Mouse (Mus musculus): Measurements from ENCODE around the gene Ankrd39. TPM values are rescaled to one million over a fixed set of nuclear protein-coding genes. Genes with fewer than 3 reads are reported as not detected.

Ankrd39 gene
- polyA plus RNA-seq, 1 experiment from 2014 or later: 23.1 TPM

DNA sequence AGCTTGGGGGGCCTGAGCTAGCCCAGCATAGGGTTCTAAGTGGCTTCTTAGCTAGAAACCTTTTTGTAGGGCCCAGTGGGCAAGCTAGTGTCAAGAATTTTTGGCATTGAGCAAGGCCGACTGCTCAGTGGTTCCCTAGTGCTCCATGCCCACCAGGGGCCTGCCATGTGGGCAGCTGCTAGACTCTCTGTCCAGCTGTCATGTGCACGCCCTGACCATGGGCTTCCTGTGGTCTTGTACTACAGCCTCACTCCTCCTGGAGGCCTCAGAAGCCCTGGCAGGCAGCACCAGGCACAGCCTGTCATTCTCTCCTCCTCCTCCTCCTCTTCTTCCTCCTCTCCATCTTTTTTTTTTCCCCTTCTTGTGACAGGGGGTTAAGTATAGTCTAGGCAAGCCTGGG lies 49.9 kb downstream of the Ankrd39 start:
- no peak for DNase-seq (ENCODE audit: low spot score)
- 75% methylated on average over 2 of the region's 2 CpGs for WGBS
- no peak for ATAC-seq
- H3K9me3 ChIP-seq (ENCODE audit: low read length): no peaks in the 10 kb centered on the region
- H3K36me3 ChIP-seq (ENCODE audit: insufficient read depth, low read length): no peaks in the 10 kb centered on the region
- no peak overlapping the region for H3K4me3 ChIP-seq (ENCODE audit: low read depth, low read length)
- H3K9ac ChIP-seq (replicated peaks; ENCODE audit: low read depth): no peak overlapping the region
- H3K27me3 ChIP-seq (replicated peaks; ENCODE audit: insufficient read depth, low read length): no peaks in the 10 kb centered on the region
- H3K4me2 ChIP-seq (replicated peaks; ENCODE audit: low read depth, low read length): no peak overlapping the region
- no peak overlapping the region for H3K27ac ChIP-seq (ENCODE audit: low read length)
- TF ChIP-seq CTCF (IDR thresholded peaks at IDR 0.05) (no peak), EP300 (IDR thresholded peaks at IDR 0.05) (no peak)
- H3K4me1 ChIP-seq (ENCODE audit: insufficient read depth, low read depth, low read length): no peaks in the 10 kb centered on the region

- H3K4me3 ChIP-seq (ENCODE audit: low read depth, low read length): no peak overlapping the region
- 52% methylated on average over 2 of the region's 2 CpGs for WGBS
Observed at GRCm38 (mm10) chr1:36496719-36497118, 50.5 kb downstream of the Ankrd39 start.

GRCm38 (mm10) chr1:36493299-36493698 lies 53.9 kb downstream of the Ankrd39 start:
- Histone ChIP-seq H3K4me2 (replicated peaks; ENCODE audit: low read depth, low read length) (no peak overlapping the region), H3K27ac (ENCODE audit: low read length) (no peak overlapping the region), H3K27me3 (replicated peaks; ENCODE audit: insufficient read depth, low read length) (no peaks in the 10 kb centered on the region), H3K4me3 (ENCODE audit: low read depth, low read length) (no peak overlapping the region), H3K36me3 (ENCODE audit: insufficient read depth, low read length) (no peaks in the 10 kb centered on the region), H3K9me3 (ENCODE audit: low read length) (no peaks in the 10 kb centered on the region), H3K4me1 (ENCODE audit: insufficient read depth, low read depth, low read length) (no peaks in the 10 kb centered on the region), H3K9ac (replicated peaks; ENCODE audit: low read depth) (no peak overlapping the region)
- no peak for DNase-seq (ENCODE audit: low spot score)
- 65% methylated on average over 6 of the region's 6 CpGs for WGBS
- ATAC-seq: no peak
- TF ChIP-seq EP300 (IDR thresholded peaks at IDR 0.05) (no peak), CTCF (IDR thresholded peaks at IDR 0.05) (no peak)

More at GRCm38 (mm10) chr1:36496719-36497118, 50.5 kb downstream of the Ankrd39 start:
- TF ChIP-seq EP300 (IDR thresholded peaks at IDR 0.05): no peak
- peak; percentile 58 for TF ChIP-seq CTCF (IDR thresholded peaks at IDR 0.05)
- ATAC-seq (no peak), DNase-seq (ENCODE audit: low spot score) (no peak)
- no peaks in the 10 kb centered on the region for H3K27me3 ChIP-seq (replicated peaks; ENCODE audit: insufficient read depth, low read length)
- no peaks in the 10 kb centered on the region for H3K4me1 ChIP-seq (ENCODE audit: insufficient read depth, low read depth, low read length)
- H3K9me3 ChIP-seq (ENCODE audit: low read length): no peaks in the 10 kb centered on the region
- no peak overlapping the region for H3K9ac ChIP-seq (replicated peaks; ENCODE audit: low read depth)
- no peaks in the 10 kb centered on the region for H3K36me3 ChIP-seq (ENCODE audit: insufficient read depth, low read length)
- no peak overlapping the region for H3K4me2 ChIP-seq (replicated peaks; ENCODE audit: low read depth, low read length)
- H3K27ac ChIP-seq (ENCODE audit: low read length): no peak overlapping the region

DNA sequence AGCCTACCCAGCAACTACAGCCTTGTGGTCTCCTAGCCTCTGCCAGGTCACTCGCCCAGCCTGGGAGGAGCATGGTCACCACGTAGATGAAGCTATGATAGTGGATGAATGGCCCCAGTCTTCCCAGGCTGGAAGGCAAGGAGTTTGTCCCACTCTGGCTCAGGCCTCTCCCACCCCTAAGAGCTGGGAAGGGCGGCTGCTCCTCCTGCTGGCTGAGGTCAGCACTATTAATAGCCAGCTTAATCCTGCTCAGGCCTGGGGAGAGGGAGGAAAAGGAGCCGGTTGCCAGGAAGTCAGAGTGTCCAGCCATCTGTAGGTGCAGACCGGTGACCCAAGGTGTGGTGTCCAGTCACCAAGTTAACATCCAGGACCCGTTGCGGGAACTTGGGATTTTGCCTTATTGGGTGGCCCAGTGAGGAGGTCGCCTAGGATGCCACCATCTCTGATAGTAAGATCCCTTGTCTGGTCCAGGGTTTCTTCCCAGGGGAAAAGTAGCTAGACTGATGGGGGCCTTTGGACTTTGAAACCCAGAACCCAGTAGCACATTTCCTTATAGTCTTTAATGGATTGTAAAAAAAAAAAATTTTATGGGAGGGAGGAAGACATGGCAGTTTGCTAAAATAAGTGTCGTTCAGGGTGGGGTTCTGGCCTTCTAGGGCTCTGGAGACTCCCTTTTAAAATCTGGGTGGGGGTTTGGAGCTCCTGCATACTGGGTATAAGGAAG lies 54.7 kb downstream of the Ankrd39 start:
- peak; percentile 97 for ATAC-seq
- Histone ChIP-seq H3K4me2 (replicated peaks; ENCODE audit: low read depth, low read length) (no peak overlapping the region), H3K36me3 (ENCODE audit: insufficient read depth, low read length) (no peaks in the 10 kb centered on the region), H3K9ac (replicated peaks; ENCODE audit: low read depth) (no peak overlapping the region), H3K27ac (ENCODE audit: low read length) (no peak overlapping the region), H3K9me3 (ENCODE audit: low read length) (no peaks in the 10 kb centered on the region), H3K27me3 (replicated peaks; ENCODE audit: insufficient read depth, low read length) (no peaks in the 10 kb centered on the region), H3K4me1 (ENCODE audit: insufficient read depth, low read depth, low read length) (no peaks in the 10 kb centered on the region), H3K4me3 (ENCODE audit: low read depth, low read length) (no peak overlapping the region)
- DNase-seq (ENCODE audit: low spot score): peak; percentile 89
- 34% methylated on average over 9 of the region's 9 CpGs for WGBS
- TF ChIP-seq EP300 (IDR thresholded peaks at IDR 0.05): no peak
- TF ChIP-seq CTCF (IDR thresholded peaks at IDR 0.05): peak; percentile 87

DNA sequence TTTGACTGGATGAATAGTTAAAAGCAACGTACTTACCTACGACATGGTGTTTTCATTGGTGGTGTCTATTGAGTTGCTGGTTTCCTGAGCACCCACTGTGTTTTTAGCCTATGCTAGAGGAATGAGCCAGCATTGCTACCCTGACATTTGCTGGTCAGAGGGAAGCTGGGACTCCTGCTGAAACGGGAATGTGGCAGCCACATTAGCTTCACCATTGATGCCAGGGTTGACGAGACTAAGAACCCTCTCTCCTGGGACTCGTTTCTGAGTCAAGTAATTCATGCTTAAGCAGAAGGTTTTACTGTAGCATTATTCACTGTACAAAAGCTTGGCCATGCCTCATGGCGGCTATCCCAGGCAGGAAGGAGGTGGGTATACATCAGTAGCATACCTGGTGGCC lies 57.6 kb downstream of the Ankrd39 start:
- H3K9ac ChIP-seq (replicated peaks; ENCODE audit: low read depth): no peak overlapping the region
- H3K27me3 ChIP-seq (replicated peaks; ENCODE audit: insufficient read depth, low read length): no peaks in the 10 kb centered on the region
- ATAC-seq: no peak
- no peak for DNase-seq (ENCODE audit: low spot score)
- no peaks in the 10 kb centered on the region for H3K9me3 ChIP-seq (ENCODE audit: low read length)
- TF ChIP-seq CTCF (IDR thresholded peaks at IDR 0.05): no peak
- TF ChIP-seq EP300 (IDR thresholded peaks at IDR 0.05): no peak
- 81% methylated on average over 6 of the region's 6 CpGs for WGBS
- no peaks in the 10 kb centered on the region for H3K36me3 ChIP-seq (ENCODE audit: insufficient read depth, low read length)
- H3K4me3 ChIP-seq (ENCODE audit: low read depth, low read length): no peak overlapping the region
- H3K4me2 ChIP-seq (replicated peaks; ENCODE audit: low read depth, low read length): no peak overlapping the region
- no peak overlapping the region for H3K27ac ChIP-seq (ENCODE audit: low read length)
- H3K4me1 ChIP-seq (ENCODE audit: insufficient read depth, low read depth, low read length): no peaks in the 10 kb centered on the region

Small RNAs within 50 kb of the gene (microRNA-seq; reads per million reads assigned to microRNA genes)
- not detected for gene Gm47280

Other genes starting within 250 kb of the Ankrd39 start
- gene Arid5a, start 239.7 kb downstream of the Ankrd39 start, polyA plus RNA-seq (2015; fragmentation: Nextera tagmentation; extraction: Ambion mirVana): 14.9 and 15.3 TPM in 2 replicates
- 21.3 and 23.5 TPM in 2 replicates for gene Kansl3, start 178.3 kb downstream of the Ankrd39 start, polyA plus RNA-seq (2015; fragmentation: Nextera tagmentation; extraction: Ambion mirVana)
- gene Fer1l5, start 175.2 kb downstream of the Ankrd39 start, polyA plus RNA-seq (2015; fragmentation: Nextera tagmentation; extraction: Ambion mirVana): 0.18 and 0.26 TPM in 2 replicates
- 15.9 and 25.1 TPM in 2 replicates for gene Lman2l, start 102.2 kb downstream of the Ankrd39 start, polyA plus RNA-seq (2015; fragmentation: Nextera tagmentation; extraction: Ambion mirVana)
- 8.7 and 9.3 TPM in 2 replicates for gene Cnnm4, start 75.8 kb downstream of the Ankrd39 start, polyA plus RNA-seq (2015; fragmentation: Nextera tagmentation; extraction: Ambion mirVana)
- 3.3 TPM in 2 replicates for gene Cnnm3, start 35.6 kb downstream of the Ankrd39 start, polyA plus RNA-seq (2015; fragmentation: Nextera tagmentation; extraction: Ambion mirVana)
- gene Ankrd23, start 10.6 kb downstream of the Ankrd39 start, polyA plus RNA-seq (2015; fragmentation: Nextera tagmentation; extraction: Ambion mirVana): 6.2 and 10.5 TPM in 2 replicates
- gene Gm42417, start 8.0 kb downstream of the Ankrd39 start, polyA plus RNA-seq (2015; fragmentation: Nextera tagmentation; extraction: Ambion mirVana): 0.62 TPM in 1 of 2 replicates, not detected in the other
- 11.7 and 15.0 TPM in 2 replicates for gene Sema4c, start 10.9 kb upstream of the Ankrd39 start, polyA plus RNA-seq (2015; fragmentation: Nextera tagmentation; extraction: Ambion mirVana)
- 4.7 and 5.1 TPM in 2 replicates for gene Fam178b, start 135.7 kb upstream of the Ankrd39 start, polyA plus RNA-seq (2015; fragmentation: Nextera tagmentation; extraction: Ambion mirVana)
- gene Cox5b, start 144.0 kb upstream of the Ankrd39 start, polyA plus RNA-seq (2015; fragmentation: Nextera tagmentation; extraction: Ambion mirVana): 408 and 474 TPM in 2 replicates
- gene 4933424G06Rik, start 162.7 kb upstream of the Ankrd39 start, polyA plus RNA-seq (2015; fragmentation: Nextera tagmentation; extraction: Ambion mirVana): 0.11 TPM in 1 of 2 replicates, not detected in the other
- 68.2 and 75.8 TPM in 2 replicates for gene Actr1b, start 167.0 kb upstream of the Ankrd39 start, polyA plus RNA-seq (2015; fragmentation: Nextera tagmentation; extraction: Ambion mirVana)
- gene Zap70, start 214.4 kb upstream of the Ankrd39 start, polyA plus RNA-seq (2015; fragmentation: Nextera tagmentation; extraction: Ambion mirVana): 4.3 and 5.2 TPM in 2 replicates